Mouse (Mus musculus): ENCODE measurements around the gene Isg20l2.

GRCm38 (mm10) chr3:87906601-87906980, 23.5 kb upstream of the Isg20l2 start:
- no peak for TF ChIP-seq SRF (IDR thresholded peaks at IDR 0.05; ENCODE audit: control insufficient read depth, insufficient read length, low read depth)
- TF ChIP-seq MYOD1 (IDR thresholded peaks at IDR 0.05; ENCODE audit: control insufficient read depth in 1 of 3, insufficient read length in 2 of 3, low read depth in 2 of 3) = peak in 2 of 3 experiments; percentile 11 to 39
- TF ChIP-seq USF1 (IDR thresholded peaks at IDR 0.05; ENCODE audit: low read depth) = no peak
- peak; percentile 14 for TF ChIP-seq POLR2A (IDR thresholded peaks at IDR 0.05; ENCODE audit: insufficient read length, low read depth)
- no peak for TF ChIP-seq CEBPB (IDR thresholded peaks at IDR 0.05; ENCODE audit: insufficient read depth, poor library complexity, severe bottlenecking)
- TF ChIP-seq TCF12 (IDR thresholded peaks at IDR 0.05; ENCODE audit: insufficient read depth, poor library complexity, severe bottlenecking) = no peak
- no peak for TF ChIP-seq E2F4 (IDR thresholded peaks at IDR 0.05; ENCODE audit: insufficient read depth)
